Mouse (Mus musculus): ENCODE data around the gene Trappc10. TPM values are rescaled to one million over a fixed set of nuclear protein-coding genes. Genes with fewer than 3 reads are reported as not detected.

The Trappc10 gene
- polyA plus RNA-seq, 1 experiment = not detected

DNA sequence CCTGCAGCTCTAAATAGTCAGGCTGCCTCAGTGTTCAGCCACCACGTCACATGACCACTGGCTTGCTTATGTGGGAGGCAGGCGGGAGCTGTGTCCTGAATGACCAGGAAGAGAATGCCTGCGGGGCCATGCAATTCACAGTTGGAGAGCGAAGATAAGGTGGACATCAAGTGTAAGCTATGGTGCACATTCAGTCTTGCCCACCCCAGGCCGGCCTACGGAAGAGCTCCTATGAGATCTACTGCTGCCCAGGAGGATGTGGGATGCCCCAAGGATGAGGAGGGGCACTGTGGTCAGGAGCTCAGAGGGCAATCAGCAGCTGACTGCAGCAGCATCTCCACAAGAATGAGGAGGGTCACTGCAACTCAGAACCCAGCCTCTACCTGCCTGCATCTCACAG is 41.0 kb upstream of the Trappc10 start:
- no peak for TF ChIP-seq POLR2A (IDR thresholded peaks at IDR 0.05; ENCODE audit: insufficient read depth, low read depth, low read length)
- TF ChIP-seq CTCF (IDR thresholded peaks at IDR 0.05; ENCODE audit: insufficient read depth, low read depth, low read length) = no peak
- 84% methylated on average over 6 of the region's 6 CpGs for WGBS
- H3K4me1 ChIP-seq (ENCODE audit: control insufficient read depth, insufficient read depth, low read length) = peaks cover 18% of the 10 kb centered on the region
- no peak overlapping the region for H3K27ac ChIP-seq (ENCODE audit: insufficient read depth, low read depth, low read length)
- no peak overlapping the region for H3K4me3 ChIP-seq (ENCODE audit: insufficient read depth, low read depth, low read length)

DNA sequence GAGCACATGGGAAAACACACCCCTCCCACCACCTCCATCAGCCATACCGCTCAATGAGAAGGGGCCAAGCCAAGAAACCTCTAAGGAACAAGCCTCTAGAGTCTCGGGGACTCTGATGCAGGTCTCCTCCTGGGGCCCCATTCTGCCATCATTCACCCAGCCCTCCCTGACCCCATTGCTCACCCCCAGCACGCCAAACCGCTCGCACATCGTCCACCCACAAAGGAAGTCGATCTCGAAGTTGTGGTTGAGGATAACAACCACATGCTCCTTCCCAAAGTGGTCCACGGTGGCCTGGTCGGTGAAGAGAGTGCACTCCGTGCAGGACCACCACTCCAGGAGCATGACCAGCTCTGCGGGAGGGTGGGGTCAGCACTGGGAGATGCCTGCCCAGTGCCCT is 40.4 kb upstream of the Trappc10 start:
- 90% methylated on average over 12 of the region's 12 CpGs for WGBS
- peaks cover 18% of the 10 kb centered on the region for H3K4me1 ChIP-seq (ENCODE audit: control insufficient read depth, insufficient read depth, low read length)
- H3K4me3 ChIP-seq (ENCODE audit: insufficient read depth, low read depth, low read length) = no peak overlapping the region
- no peak for TF ChIP-seq POLR2A (IDR thresholded peaks at IDR 0.05; ENCODE audit: insufficient read depth, low read depth, low read length)
- TF ChIP-seq CTCF (IDR thresholded peaks at IDR 0.05; ENCODE audit: insufficient read depth, low read depth, low read length) = no peak
- H3K27ac ChIP-seq (ENCODE audit: insufficient read depth, low read depth, low read length) = no peak overlapping the region

DNA sequence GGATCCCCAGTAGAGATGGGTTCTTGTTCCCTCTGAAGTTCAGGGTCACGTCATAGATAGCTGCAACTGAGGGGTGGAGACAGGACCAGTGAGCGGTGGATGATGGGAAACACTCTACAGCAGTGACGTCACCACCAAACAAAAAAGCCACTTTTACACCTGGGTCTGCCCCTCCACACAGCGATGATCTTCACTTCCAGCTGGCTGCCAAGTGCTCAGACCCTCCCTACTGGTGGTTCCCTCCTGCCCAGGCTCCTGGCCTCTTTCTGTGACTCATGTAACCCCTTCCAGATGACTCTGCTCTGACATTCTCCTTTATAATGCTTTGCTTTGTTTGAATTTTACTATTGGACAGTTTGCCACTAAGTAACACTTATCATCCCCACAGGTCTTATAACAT is 38.0 kb upstream of the Trappc10 start:
- Histone ChIP-seq H3K4me1 (ENCODE audit: control insufficient read depth, insufficient read depth, low read length) (peaks cover 9% of the 10 kb centered on the region; the same call in 1 of the 2 replicates), H3K4me3 (ENCODE audit: insufficient read depth, low read depth, low read length) (no peak overlapping the region), H3K27ac (ENCODE audit: insufficient read depth, low read depth, low read length) (no peak overlapping the region)
- TF ChIP-seq POLR2A (IDR thresholded peaks at IDR 0.05; ENCODE audit: insufficient read depth, low read depth, low read length) (no peak), CTCF (IDR thresholded peaks at IDR 0.05; ENCODE audit: insufficient read depth, low read depth, low read length) (no peak)
- WGBS = 68% methylated on average over 4 of the region's 4 CpGs

DNA sequence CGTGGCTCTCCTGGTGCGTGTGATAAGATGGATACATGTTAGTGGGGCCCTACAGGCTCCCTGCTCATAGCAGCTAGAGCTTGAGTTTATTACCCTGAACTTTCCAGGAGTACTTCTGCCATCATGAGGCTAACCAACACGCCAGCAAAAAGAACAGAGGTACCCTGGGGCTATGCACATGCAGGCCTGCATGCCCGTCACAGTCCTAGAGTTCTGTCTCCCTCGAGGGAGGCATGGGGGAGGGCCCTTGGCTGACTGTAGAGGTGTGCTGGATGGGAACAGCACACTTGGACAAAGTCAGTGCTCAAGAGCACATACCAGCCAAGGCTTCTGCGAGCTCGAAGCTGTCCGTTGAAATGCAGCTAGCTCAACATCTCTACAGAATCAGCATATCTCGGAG is 36.0 kb upstream of the Trappc10 start:
- H3K4me3 ChIP-seq (ENCODE audit: insufficient read depth, low read depth, low read length) = no peak overlapping the region
- TF ChIP-seq POLR2A (IDR thresholded peaks at IDR 0.05; ENCODE audit: insufficient read depth, low read depth, low read length) (no peak), CTCF (IDR thresholded peaks at IDR 0.05; ENCODE audit: insufficient read depth, low read depth, low read length) (no peak)
- peaks cover 7% of the 10 kb centered on the region; the same call in 1 of the 2 replicates for H3K4me1 ChIP-seq (ENCODE audit: control insufficient read depth, insufficient read depth, low read length)
- WGBS = 84% methylated on average over 9 of the region's 9 CpGs
- H3K27ac ChIP-seq (ENCODE audit: insufficient read depth, low read depth, low read length) = no peak overlapping the region

DNA sequence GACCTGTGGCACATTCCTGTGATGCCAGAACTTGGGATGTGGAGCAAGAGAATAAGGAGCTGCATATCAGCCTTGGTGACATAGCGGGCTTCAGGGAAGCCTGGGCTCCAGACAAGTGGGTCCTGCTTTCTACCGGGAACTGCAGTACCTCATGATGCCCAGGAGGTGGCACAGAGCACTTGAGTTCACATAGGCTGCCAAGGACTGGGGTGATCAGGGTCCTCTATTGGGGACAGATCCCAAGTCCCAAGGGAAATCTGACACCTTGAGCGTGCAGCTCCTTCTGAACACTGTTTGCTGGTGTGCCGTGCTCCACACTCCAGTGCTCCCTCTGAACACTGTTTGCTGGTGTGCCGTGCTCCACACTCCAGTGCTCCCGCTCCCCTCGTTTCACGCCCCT is 34.8 kb upstream of the Trappc10 start:
- Histone ChIP-seq H3K4me3 (ENCODE audit: insufficient read depth, low read depth, low read length) (no peak overlapping the region), H3K4me1 (ENCODE audit: control insufficient read depth, insufficient read depth, low read length) (peaks cover 3% of the 10 kb centered on the region; the same call in 1 of the 2 replicates), H3K27ac (ENCODE audit: insufficient read depth, low read depth, low read length) (no peak overlapping the region)
- TF ChIP-seq POLR2A (IDR thresholded peaks at IDR 0.05; ENCODE audit: insufficient read depth, low read depth, low read length) (no peak), CTCF (IDR thresholded peaks at IDR 0.05; ENCODE audit: insufficient read depth, low read depth, low read length) (peak; percentile 71; the same call in 1 of the 2 replicates)
- WGBS = 40% methylated on average over 8 of the region's 8 CpGs

DNA sequence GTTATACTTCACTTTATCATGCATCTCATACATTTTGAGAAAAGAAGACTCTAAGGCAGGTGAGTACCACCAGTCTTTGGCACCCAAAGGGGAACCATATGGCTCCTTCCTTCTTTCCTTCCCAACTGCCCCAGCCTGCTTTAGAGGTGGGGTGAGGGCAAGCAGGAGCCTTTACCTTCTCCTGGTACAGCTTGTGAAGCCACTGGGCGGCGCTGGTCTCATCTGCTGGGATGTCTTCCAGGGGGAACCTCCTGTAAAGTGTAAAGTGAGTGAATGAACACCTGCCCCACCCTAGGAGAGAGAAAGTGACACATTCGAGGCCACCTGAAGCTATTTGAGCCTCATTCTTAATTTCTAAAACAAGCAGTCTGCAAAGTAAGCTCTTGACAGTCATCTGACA is 33.4 kb upstream of the Trappc10 start:
- H3K27ac ChIP-seq (ENCODE audit: insufficient read depth, low read depth, low read length) = no peak overlapping the region
- WGBS = 77% methylated on average over 3 of the region's 3 CpGs
- H3K4me1 ChIP-seq (ENCODE audit: control insufficient read depth, insufficient read depth, low read length) = peaks cover 3% of the 10 kb centered on the region; the same call in 1 of the 2 replicates
- no peak for TF ChIP-seq CTCF (IDR thresholded peaks at IDR 0.05; ENCODE audit: insufficient read depth, low read depth, low read length)
- TF ChIP-seq POLR2A (IDR thresholded peaks at IDR 0.05; ENCODE audit: insufficient read depth, low read depth, low read length) = no peak
- H3K4me3 ChIP-seq (ENCODE audit: insufficient read depth, low read depth, low read length) = no peak overlapping the region

DNA sequence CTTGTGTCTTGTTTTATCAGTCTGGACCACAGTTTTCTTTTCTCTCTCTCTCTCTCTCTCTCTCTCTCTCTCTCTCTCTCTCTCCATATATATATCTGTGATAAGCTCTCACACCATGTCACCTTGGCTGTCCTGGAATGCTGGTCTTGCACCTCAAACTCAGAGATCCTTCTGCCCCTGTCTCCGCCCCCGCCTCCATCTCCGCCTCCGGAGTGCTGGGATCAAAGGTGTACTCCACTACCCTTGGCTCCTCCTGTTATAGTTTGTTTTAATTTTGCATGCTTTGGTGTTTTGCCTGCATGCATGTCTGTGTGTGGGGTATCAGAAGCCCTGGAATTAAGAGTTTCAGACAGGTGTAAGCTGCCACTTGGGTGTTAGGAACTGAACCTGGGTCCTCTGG is 31.8 kb upstream of the Trappc10 start:
- TF ChIP-seq POLR2A (IDR thresholded peaks at IDR 0.05; ENCODE audit: insufficient read depth, low read depth, low read length) (no peak), CTCF (IDR thresholded peaks at IDR 0.05; ENCODE audit: insufficient read depth, low read depth, low read length) (no peak)
- Histone ChIP-seq H3K27ac (ENCODE audit: insufficient read depth, low read depth, low read length) (no peak overlapping the region), H3K4me3 (ENCODE audit: insufficient read depth, low read depth, low read length) (no peak overlapping the region), H3K4me1 (ENCODE audit: control insufficient read depth, insufficient read depth, low read length) (peaks cover 3% of the 10 kb centered on the region; the same call in 1 of the 2 replicates)
- 96% methylated on average over 4 of the region's 4 CpGs for WGBS

DNA sequence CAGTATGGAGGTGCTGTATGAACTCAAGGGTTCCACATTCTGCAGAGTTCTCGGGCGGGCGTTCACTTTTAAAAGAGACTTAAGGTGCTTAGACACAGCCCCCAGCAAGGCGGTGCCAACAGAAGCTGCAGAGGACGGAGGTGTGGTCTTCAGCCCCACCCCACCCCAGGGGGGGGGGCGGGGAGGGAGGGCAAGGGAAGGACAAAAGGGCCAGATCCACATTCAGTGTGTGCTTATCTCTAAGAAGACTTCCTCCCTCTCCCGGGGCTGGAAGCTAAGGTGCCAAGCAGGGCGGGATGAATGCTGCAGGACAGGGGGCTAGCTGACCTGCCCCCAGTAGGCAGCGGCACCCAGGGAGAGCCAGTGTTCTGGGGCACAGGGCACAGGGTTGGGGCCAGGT is 28.5 kb upstream of the Trappc10 start:
- peaks cover 3% of the 10 kb centered on the region for H3K4me1 ChIP-seq (ENCODE audit: control insufficient read depth, insufficient read depth, low read length)
- H3K4me3 ChIP-seq (ENCODE audit: insufficient read depth, low read depth, low read length) = no peak overlapping the region
- 48% methylated on average over 9 of the region's 9 CpGs for WGBS
- H3K27ac ChIP-seq (ENCODE audit: insufficient read depth, low read depth, low read length) = no peak overlapping the region
- TF ChIP-seq CTCF (IDR thresholded peaks at IDR 0.05; ENCODE audit: insufficient read depth, low read depth, low read length) = no peak
- no peak for TF ChIP-seq POLR2A (IDR thresholded peaks at IDR 0.05; ENCODE audit: insufficient read depth, low read depth, low read length)

DNA sequence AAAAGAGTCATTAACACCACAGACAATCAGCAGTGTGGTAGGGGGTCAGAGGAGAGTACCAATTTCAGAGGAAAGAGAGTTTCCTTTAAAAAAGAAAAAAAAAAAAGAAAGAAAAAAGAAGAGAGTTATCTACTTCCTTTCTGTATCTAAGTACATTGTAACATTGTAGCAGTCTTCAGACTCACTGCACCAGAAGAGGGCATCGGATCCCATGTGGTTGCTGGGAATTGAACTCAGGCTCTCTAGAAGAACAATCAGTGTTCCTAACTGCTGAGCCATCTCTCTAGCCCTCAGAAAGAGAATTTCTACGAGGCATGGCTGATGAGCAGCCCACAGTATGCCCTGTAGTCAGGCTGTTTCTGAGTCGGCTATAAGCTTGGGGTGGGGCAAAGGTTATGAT is 21.4 kb upstream of the Trappc10 start:
- H3K27ac ChIP-seq (ENCODE audit: insufficient read depth, low read depth, low read length) = no peak overlapping the region
- H3K4me3 ChIP-seq (ENCODE audit: insufficient read depth, low read depth, low read length) = no peak overlapping the region
- WGBS = 67% methylated on average over 3 of the region's 3 CpGs
- peaks cover 4% of the 10 kb centered on the region for H3K4me1 ChIP-seq (ENCODE audit: control insufficient read depth, insufficient read depth, low read length)
- TF ChIP-seq CTCF (IDR thresholded peaks at IDR 0.05; ENCODE audit: insufficient read depth, low read depth, low read length) = no peak
- TF ChIP-seq POLR2A (IDR thresholded peaks at IDR 0.05; ENCODE audit: insufficient read depth, low read depth, low read length) = no peak

DNA sequence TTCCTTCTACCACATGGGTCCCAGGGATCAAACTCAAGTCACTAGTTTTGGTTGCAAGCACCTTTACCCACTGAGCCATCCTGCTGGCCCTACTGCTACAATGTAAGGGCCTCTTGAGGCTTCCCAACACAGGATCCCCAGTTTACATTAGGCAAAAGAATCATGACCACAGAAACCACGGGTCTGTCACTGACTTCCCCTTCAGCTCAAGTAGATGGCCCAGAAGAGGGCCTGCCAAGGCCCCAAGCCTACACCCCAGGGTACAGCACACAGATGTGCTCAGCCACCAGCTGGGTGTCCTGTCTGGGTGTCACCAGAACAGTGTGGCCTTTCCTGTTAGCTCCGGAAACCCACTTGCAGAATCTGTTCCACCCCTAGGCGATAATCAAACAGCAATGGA is 20.3 kb upstream of the Trappc10 start:
- peaks cover 13% of the 10 kb centered on the region for H3K4me1 ChIP-seq (ENCODE audit: control insufficient read depth, insufficient read depth, low read length)
- TF ChIP-seq POLR2A (IDR thresholded peaks at IDR 0.05; ENCODE audit: insufficient read depth, low read depth, low read length) (no peak), CTCF (IDR thresholded peaks at IDR 0.05; ENCODE audit: insufficient read depth, low read depth, low read length) (no peak)
- no peak overlapping the region for H3K27ac ChIP-seq (ENCODE audit: insufficient read depth, low read depth, low read length)
- 66% methylated on average over 3 of the region's 3 CpGs for WGBS
- no peak overlapping the region for H3K4me3 ChIP-seq (ENCODE audit: insufficient read depth, low read depth, low read length)

All from olfactory bulb, adult 2 months (tissue).